Mouse (Mus musculus) adrenal gland, postnatal 25 days (tissue): ENCODE measurements around the gene Lrrc10. TPM values are rescaled to one million over a fixed set of nuclear protein-coding genes. Genes with fewer than 3 reads are reported as not detected.
"Not testable (repeated sequence)": the region's sequence is repeated elsewhere in the genome, so short reads cannot be mapped to it uniquely, and the experiment has no call there.

ENCODE experiments used
- DNase-seq: peaks from one replicate; pipeline ENCODE4 v3.0.0; 2021; ENCODE audit warnings: mixed read lengths
- long read RNA-seq: library from polyadenylated mRNA; stranded (forward); transcript quantifications from one replicate; pipeline ENCODE4 v2.0.0, GENCODE M21; 2021
- total RNA-seq: library from RNA; stranded (reverse); gene quantifications from 2 replicates; pipeline ENCODE4 v1.2.3, GENCODE M21; 2021

The Lrrc10 gene
- total RNA-seq = not detected in 2 replicates
- long read RNA-seq, partial matches to known transcripts = 0 of 1 reads
- long read RNA-seq, other reads (novel, unspliced or antisense) = 0 of 1 reads

DNA sequence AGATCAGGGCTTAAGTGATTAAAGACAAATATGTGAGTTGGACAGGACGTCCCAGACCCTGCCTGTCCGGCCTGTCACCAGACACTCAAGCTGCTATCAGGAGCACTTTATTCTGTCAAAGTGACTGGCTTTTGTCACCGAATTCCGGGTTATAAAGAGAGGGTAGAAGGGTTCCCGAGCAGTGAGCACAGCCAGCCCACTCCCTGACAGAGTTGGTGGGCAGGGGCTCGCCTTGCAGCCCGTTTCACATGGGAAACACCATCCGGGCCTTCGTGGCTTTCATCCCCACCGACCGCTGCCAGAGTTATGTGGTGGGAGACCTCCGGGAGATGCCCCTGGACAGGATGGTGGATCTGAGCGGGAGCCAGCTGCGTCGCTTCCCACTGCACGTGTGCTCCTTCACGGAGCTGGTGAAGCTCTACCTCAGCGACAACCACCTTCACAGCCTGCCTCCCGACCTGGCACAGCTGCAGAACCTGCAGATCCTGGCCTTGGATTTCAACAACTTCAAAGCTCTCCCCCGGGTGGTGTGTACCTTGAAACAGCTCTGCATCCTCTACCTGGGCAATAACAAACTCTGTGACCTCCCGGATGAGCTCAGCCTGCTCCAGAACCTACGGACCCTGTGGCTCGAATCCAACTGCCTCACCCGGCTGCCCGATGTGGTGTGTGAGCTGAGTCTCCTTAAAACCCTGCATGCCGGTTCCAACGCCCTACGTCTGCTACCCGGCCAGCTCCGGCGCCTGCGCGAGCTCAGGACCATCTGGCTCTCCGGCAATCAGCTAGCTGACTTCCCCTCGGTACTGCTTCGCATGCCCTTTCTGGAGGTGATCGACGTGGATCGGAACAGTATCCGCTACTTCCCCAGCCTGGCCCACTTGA is at the start of gene Lrrc10:
TSS of gene Lrrc10 (plus strand) at position 167 of the 882 bp plus-strand sequence.
- DNase-seq = no peak

DNA sequence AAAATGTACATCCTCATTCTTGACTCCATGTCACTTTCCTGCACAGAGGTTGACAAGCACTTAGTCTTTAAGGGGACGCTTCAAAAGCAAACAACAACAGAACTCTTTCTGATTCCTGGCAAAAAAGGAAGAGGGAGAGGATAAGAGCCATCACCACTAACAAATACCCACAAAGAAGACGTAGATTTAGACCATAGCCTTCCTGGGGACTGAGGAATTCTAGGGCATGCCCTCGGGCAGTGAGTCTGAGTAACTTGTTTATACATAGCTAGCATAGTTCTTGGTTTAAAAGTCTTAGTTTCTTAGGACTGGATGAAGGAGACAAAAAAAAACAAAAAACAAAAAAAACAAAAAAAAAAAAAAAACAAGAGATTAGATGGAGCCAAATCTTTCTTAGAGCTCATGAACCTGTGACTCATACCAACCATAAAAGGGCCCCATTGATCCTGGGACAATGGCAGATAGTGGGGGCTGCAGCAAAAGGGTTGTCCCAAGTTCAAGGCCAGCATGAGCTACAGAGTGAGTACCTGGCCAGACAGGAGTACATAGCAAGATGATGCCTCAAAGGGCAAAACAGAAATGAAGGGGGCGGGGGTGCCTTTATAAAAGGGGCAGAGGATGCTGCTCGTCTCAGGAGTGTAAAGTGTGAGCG is 49.4 kb upstream of the Lrrc10 start:
- no peak for DNase-seq

- DNase-seq = peak; percentile 81
Observed at GRCm38 (mm10) chr10:116996236-116996600, 48.9 kb upstream of the Lrrc10 start.

DNA sequence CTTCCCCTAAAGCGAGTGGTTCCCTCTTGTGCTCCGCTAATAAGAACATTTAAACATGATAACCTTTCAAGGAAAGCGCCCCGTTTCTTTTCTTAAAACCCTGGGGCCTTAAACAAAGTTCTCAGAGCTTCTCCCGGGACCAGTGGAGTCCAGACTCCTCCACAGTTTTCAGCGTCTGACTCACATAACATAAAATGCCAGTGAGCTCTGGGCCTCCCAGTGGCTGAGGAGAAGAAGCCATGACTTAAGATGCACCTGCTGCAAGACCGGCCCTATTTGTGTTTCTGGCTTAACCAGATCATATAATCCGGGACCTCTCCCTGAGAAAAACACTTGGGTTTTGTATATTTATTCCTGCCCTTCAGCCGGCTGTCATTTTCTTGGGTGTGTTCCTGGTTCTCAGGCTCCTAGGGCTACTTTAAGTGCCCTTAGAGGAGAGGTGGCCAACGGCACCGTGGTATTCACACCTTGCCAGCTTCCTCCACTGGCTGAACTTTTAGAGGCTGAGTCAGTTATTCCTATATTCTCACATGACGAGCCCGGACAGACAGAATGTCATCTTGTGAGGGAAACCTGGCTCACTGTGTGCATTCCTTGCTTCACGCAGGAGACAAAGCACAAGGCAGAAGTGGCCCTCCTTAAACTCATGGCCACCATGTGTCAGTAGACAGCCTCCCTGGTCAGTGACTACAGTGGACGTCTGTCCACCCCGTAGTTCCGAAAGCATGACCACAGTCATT is 46.3 kb upstream of the Lrrc10 start:
- no peak for DNase-seq

- peak; percentile 14 for DNase-seq
Observed at GRCm38 (mm10) chr10:117000975-117001374, 44.2 kb upstream of the Lrrc10 start.

GRCm38 (mm10) chr10:117004695-117005094 is 40.4 kb upstream of the Lrrc10 start:
- no peak for DNase-seq

DNA sequence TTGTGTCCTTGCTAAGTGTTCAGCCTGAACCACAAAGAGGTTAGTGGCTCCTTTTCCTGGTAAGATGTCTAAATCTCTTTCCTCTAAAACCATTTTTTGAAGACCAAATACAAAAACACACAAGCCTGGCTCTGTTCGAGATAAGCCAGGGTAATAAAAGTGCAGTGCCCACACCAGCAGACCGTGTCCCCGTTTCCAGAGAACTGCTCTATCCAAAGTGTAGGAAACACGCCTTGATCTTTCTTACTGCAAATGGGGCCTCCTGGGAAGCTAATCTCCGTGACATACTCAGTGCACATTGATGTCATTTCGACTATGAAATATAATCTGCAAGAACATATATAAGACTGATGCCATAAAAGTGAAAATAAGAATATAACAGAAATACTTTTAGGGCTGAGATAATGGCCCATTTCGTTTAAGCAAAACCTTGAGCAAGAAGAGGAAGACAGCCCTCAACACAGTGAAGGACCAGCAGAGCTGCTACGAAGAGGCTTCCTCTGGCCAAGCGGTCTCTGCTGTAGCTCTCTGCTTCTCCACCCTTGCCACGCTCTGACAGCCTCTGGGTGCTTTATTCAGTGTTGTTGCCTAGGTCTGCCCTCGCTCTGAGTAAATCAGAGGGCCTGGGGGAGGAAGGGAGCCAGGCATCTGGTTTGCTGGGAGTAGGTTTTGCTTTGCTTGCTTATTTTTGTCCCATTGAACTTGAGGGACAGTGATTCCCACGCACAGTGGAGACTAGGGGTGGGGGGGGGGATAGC is 39.3 kb upstream of the Lrrc10 start:
- DNase-seq = no peak

GRCm38 (mm10) chr10:117009691-117010090 is 35.5 kb upstream of the Lrrc10 start:
- no peak for DNase-seq

DNA sequence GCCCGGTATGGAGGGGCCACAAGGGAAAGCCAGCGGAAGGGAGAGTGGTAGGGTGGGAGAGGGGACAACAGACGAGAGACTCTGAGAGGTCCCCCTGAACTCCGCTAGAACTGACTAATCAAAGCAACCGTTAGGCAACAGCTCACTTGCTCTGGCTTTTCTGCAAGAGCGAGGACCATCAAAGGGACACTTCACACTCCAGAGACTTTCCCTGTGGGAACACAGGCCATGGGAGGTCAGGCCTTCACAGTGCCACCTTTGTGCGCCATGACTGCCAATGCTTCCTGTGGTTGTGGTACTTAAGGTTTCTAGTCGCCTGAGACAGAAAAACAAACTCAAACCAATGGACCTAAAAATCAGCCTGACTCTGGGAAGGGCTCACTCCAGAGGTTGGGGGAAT is 34.1 kb upstream of the Lrrc10 start:
- DNase-seq = no peak

DNA sequence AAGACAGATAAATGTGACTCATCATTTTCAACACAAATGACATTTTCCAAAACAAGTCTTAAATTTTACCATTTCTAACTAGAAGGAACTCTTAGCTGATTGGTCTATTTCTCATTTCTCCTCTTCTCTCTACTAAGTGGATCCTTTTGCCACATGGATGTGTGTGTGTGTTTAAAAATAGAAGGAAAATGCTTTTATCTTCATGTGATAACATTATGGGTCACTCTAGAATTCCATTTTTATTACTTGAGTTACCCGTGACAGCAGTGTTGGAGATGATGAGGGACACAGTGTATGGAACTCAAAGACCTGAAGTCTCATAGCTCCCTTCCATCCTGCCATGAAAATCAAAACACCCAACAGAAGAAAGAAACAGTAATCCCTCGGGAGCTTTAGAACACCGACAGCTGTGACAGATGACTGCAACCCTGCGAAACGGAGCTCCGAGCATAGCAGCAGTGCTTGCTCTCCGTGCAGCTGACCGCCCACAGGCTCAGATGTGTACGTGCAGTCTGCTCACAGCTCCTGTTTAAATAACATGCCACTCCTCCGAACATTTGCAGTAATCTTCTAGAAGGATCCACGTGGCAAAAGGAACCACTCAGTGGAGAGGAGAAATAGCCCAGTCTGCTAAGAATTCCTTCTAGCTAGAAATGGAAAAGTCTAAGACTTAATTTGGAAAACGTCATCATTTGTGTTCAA is 31.3 kb upstream of the Lrrc10 start:
- no peak for DNase-seq

DNA sequence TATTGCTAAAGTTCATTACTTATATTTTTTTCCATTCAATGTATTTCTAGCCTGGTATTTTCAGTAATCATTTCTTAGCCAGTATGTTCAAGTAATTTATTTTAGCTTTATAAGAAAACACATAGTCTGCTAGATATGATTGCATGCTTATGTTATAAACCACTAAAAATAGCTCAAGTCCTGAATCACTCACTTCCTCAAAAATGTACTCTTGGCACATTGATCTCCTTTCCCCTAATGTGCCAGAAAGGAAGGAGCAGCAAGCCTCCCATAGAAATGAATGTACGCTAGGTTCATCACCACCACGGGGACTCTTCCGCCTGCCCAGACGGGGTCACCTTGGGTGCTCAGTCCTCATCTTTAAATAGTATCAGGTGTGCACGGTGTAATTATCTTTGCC is 30.6 kb upstream of the Lrrc10 start:
- DNase-seq = no peak

DNA sequence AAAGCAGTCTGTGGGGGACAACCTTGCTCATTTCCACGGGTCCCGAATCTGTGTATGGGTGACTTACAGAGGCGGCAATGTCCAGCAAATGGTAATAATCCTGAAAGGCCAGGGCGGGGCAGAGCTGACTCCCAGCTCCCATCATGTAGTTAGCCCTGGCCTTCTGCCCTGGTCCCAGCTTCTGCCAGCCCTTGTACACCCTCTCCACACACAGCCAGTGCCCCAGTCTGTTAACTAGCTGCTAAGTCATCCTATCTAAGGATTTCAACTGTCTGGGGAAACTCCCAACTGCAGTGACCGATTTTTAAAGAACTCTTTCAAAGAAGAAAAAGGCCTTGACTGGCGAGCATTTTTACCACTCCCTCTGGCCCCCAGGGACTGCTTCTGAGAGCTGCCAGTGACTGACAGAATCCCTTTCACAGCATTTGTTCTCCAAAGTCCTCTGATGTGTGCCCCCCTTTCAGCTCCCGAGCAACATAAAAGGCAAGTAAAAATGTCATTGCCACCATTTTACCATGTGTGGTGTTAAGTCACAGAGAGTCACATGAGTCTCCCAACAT is 26.8 kb upstream of the Lrrc10 start:
- DNase-seq = no peak

GRCm38 (mm10) chr10:117021020-117021754 is 24.0 kb upstream of the Lrrc10 start:
- no peak for DNase-seq

DNA sequence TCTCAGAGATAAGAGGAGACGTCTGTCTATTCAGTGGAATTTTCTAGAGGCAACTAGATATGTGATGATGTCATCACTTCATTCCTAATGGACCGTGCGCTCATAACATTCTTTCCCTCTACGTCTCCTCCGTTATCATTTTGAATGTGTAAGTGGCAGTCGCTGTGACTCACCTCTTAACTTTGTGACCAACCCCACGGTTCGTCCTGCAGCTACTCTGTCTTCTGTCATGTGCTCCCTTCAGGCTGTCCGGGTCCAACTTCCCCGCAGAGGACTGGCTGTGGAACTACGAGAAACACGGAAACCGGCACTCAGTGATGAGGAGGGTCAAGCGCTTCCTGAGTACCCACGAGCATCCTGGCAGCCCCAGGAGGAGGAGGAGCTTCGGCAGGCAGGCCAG is 21.4 kb upstream of the Lrrc10 start:
- no peak for DNase-seq

DNA sequence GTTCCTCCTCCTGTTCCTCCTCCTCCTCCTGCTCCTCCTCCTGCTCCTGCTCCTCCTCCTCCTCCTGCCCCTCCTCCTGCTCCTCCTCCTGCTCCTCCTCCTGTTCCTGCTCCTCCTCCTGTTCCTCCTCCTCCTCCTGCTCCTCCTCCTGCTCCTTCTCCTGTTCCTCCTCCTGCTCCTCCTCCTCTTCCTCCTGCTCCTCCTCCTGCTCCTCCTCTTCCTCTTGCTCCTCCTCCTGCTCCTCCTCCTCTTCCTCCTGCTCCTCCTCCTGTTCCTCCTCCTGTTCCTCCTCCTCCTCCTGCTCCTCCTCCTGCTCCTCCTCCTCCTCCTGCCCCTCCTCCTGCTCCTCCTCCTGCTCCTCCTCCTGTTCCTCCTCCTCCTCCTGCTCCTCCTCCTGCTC is 19.4 kb upstream of the Lrrc10 start:
- DNase-seq = not testable (repeated sequence)

DNA sequence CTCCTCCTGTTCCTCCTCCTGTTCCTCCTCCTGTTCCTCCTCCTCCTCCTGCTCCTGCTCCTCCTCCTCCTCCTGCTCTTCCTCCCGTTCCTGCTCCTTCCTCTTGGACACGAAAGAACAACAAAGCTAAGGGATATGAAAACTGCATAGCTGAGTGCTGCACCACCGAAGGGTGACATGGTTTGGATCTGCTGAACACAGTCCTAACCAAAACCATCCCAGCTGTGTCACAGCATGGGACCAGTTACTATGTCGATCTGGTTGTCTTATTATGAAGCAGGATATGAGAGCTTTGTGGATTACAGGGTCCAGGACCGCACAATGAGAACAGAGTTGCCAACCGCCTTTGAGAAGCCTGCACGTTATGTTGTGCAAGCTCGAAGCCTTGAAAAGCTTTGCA is 19.0 kb upstream of the Lrrc10 start:
- DNase-seq = no peak

GRCm38 (mm10) chr10:117031160-117031559 is 14.0 kb upstream of the Lrrc10 start:
- no peak for DNase-seq

DNA sequence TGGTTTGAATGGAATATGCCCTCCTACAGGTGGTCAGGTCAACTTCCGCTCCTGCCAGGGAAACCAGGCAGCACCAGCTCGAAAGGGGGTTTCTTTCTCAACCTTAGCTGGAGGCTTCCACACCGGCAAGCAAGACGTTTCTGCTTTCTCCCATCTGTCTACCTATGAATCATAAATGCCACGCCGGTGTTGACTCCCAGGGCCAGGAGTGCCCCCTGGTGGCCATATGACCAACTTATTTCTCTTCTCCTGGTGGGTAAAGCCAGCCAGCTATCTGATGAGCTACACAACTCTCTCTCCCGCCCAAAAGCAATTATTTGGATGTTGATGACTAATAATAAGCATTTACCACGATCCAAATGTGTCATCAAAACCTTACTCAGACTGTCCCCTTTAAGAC is 11.4 kb upstream of the Lrrc10 start:
- peak; percentile 88 for DNase-seq

DNA sequence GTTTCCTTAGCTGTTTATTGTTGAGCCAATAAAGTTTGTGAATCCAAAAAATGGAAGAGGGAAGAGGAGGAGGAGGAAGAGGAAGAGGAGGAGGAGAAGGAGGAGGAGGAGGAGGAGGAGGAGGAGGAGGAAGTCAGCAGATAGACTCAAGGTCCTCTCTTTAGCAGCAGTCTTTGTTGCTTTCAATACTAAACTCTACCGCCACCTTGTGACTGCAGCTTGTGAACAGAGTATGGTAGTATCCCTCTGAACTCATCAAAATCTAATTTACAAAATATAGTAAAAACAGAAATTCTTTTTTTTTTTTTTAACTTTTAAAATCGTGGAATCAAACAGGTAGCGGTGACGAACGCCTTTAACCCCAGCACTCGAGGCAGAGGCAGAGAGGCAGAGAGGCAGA is 4.8 kb upstream of the Lrrc10 start:
- DNase-seq = no peak

DNA sequence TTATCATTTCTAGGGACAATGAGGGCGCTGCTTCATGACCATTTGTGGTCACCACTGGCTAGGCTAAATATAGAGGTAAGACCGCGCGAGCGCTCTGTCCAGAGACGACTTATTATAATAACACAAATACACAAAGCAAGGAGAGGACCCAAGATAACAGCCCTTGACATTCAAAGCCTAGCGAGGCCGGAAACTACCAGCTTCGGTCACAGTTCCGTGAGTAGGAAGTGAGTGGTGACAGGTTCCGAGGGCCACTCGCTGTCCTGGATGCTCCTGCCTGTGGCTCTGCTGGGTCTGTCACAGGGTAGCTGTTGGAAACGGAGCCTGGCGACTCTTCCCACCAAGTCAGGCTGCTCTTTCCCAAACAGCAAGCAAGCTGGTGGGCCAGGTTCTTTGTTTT is 2.8 kb upstream of the Lrrc10 start:
- no peak for DNase-seq
